Mouse (Mus musculus) MEL (cell line): ENCODE results near the gene Tmco4.

ENCODE experiments used
- CHD1 ChIP-seq: IDR thresholded peaks from 2 replicates; pipeline ENCODE4 v1.6.1; 2012; ENCODE audit warnings: low read depth, mild to moderate bottlenecking, inconsistent platforms, low read length, improper control_type of control experiment
- CTCF ChIP-seq, 3 experiments: IDR thresholded peaks in 2 of 3; conservative IDR thresholded peaks in 1 of 3; 2 replicates each; pipeline ENCODE4 v1.5.1; 2011 to 2012; ENCODE audit warnings: low read length in 3 of 3, low read depth in 2 of 3, mild to moderate bottlenecking in 2 of 3, improper control_type of control experiment in 1 of 3, inconsistent platforms in 1 of 3, mixed read lengths in 1 of 3, moderate library complexity in 1 of 3; ENCODE audit not compliant: control insufficient read depth in 1 of 3, insufficient read depth in 1 of 3, poor library complexity in 1 of 3, severe bottlenecking in 1 of 3
- EP300 ChIP-seq, 2 experiments: IDR thresholded peaks; 2 replicates each; pipeline ENCODE4 v1.6.1; 2011; ENCODE audit warnings: improper control_type of control experiment in 2 of 2, low read length in 2 of 2, low read depth in 1 of 2, mild to moderate bottlenecking in 1 of 2
- HCFC1 ChIP-seq: IDR thresholded peaks from 2 replicates; pipeline ENCODE4 v1.6.1; 2012; ENCODE audit warnings: low read depth, mild to moderate bottlenecking, inconsistent platforms, low read length, improper control_type of control experiment, moderate library complexity
- MAFK ChIP-seq: IDR thresholded peaks from 2 replicates; pipeline ENCODE4 v1.6.1; 2011; ENCODE audit warnings: low read depth, mild to moderate bottlenecking, low read length, improper control_type of control experiment, borderline replicate concordance
- MXI1 ChIP-seq: IDR thresholded peaks from 2 replicates; pipeline ENCODE4 v1.6.1; 2011; ENCODE audit warnings: mild to moderate bottlenecking, low read depth, low read length, improper control_type of control experiment
- POLR2A ChIP-seq, 2 experiments: IDR thresholded peaks; 2 replicates each; pipeline ENCODE4 v1.6.1; 2011 to 2012; ENCODE audit warnings: low read length in 2 of 2, mild to moderate bottlenecking in 2 of 2, control low read depth in 1 of 2, improper control_type of control experiment in 1 of 2, low read depth in 1 of 2, moderate library complexity in 1 of 2; ENCODE audit not compliant: control insufficient read depth in 1 of 2, insufficient read depth in 1 of 2, poor library complexity in 1 of 2
- UBTF ChIP-seq: IDR thresholded peaks from 2 replicates; pipeline ENCODE4 v1.6.1; 2012; ENCODE audit warnings: low read depth, mild to moderate bottlenecking, inconsistent platforms, low read length, improper control_type of control experiment, moderate library complexity, borderline replicate concordance; ENCODE audit not compliant: insufficient read depth
- USF2 ChIP-seq, 2 experiments: IDR thresholded peaks; 2 replicates each; pipeline ENCODE4 v1.6.1; 2011 to 2012; ENCODE audit warnings: improper control_type of control experiment in 2 of 2, low read length in 2 of 2, borderline replicate concordance in 1 of 2, inconsistent platforms in 1 of 2, low read depth in 1 of 2, mild to moderate bottlenecking in 1 of 2; ENCODE audit not compliant: insufficient read depth in 1 of 2

- TF ChIP-seq CTCF (IDR thresholded peaks at IDR 0.05 in 2 of 3, conservative IDR thresholded peaks at IDR 0.05 in 1 of 3; ENCODE audit: control insufficient read depth in 1 of 3, insufficient read depth in 1 of 3, low read depth in 2 of 3, low read length in 3 of 3, poor library complexity in 1 of 3, severe bottlenecking in 1 of 3) (no peak), UBTF (no peak; the same call in 1 of the 2 replicates), MAFK (no peak), EP300 (IDR thresholded peaks at IDR 0.05; ENCODE audit: low read depth in 1 of 2, low read length in 2 of 2) (peak in 1 of 2 experiments; percentile 8; a peak in 2 of 4 replicates), USF2 (IDR thresholded peaks at IDR 0.05; ENCODE audit: borderline replicate concordance in 1 of 2, insufficient read depth in 1 of 2, low read depth in 1 of 2, low read length in 2 of 2) (no peak), CHD1 (no peak; the same call in 1 of the 2 replicates), MXI1 (peak; percentile 58), HCFC1 (peak; percentile 74), POLR2A (IDR thresholded peaks at IDR 0.05; ENCODE audit: control insufficient read depth in 1 of 2, insufficient read depth in 1 of 2, low read depth in 1 of 2, low read length in 2 of 2, poor library complexity in 1 of 2) (peak; percentile 75 to 92)
Measured at GRCm38 (mm10) chr4:138972827-138973718, at the start of gene Tmco4.
